Mouse (Mus musculus) spleen, adult 2 months (tissue): Measurements from ENCODE around the gene Cars.
A peak's percentile ranks its signal among the peaks of the same experiment; 100 is the strongest.

Experiments
- CTCF ChIP-seq: fragments of 200-500 bp; IDR thresholded peaks from 2 replicates; pipeline ENCODE4 v1.5.1; 2011; ENCODE audit warnings: mild to moderate bottlenecking, inconsistent platforms; ENCODE audit not compliant: insufficient read depth, insufficient read length, insufficient replicate concordance; ENCODE audit errors: extremely low read depth
- POLR2A ChIP-seq: fragments of 200-500 bp; IDR thresholded peaks from 2 replicates; pipeline ENCODE4 v1.6.1; 2011; ENCODE audit warnings: low read depth, low read length, inconsistent platforms

DNA sequence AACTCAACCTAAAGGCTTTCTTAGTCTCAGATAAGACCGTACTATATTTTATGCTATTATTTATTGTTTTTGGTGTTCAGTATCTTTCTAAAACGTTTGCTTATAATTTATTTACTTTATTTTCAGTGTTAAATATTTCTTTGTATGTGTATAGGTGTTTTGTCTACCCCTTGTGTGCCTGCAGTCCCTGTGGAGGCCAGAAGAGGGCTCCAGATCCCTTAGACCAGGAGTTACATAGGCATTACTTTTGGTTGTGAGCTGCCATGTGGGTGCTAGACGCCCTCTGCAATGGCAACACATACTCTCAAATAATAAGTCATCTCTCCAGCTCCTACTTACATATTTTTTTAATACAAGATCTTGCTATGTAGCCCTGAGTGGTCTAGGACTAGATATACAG lies 12.3 kb upstream of the Cars start:
- peak; percentile 35; the same call in 1 of the 2 replicates for TF ChIP-seq CTCF
- no peak for TF ChIP-seq POLR2A
